Mouse (Mus musculus): ENCODE measurements around the gene Arf3.

DNA sequence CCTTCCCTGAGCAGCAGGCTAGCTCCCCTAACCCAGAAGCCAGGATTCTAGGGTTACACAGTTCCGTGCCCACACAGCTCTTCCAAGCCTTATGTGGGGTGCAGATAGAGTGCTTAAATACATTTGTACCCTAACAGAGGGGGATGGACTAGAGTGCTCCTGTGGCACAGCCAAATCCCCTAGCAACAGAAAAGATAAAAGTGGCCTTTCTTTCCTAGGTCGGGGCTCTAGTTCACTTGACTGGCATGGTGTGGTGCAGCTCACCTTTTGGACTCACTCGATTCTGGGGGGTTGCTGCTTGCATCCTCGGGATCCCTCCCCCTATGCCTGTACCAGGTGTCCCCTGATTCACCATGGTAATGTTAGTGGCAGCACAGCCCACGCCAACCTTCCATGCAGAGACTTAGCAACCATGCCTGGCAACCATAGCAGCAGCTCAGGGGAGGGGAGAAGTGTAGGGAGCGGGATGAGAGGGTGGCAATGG, 45.7 kb upstream of the Arf3 start:
- TF ChIP-seq CTCF (IDR thresholded peaks at IDR 0.05; ENCODE audit: low read depth, low read length) = no peak
- no peak for TF ChIP-seq POLR2A (IDR thresholded peaks at IDR 0.05; ENCODE audit: extremely low read depth, insufficient read depth, low read length)

All from liver, adult 2 months (tissue).